8 mouse cellular contexts compared by ENCODE assay signal in genomic region chr7:98164999-98165528, GRCm38 (mm10). TPM values are rescaled to one million over a fixed set of nuclear protein-coding genes. Genes with fewer than 3 reads are reported as not detected.
DNase-seq lines count a peak whose midpoint lies in the region; ATAC-seq and TF ChIP-seq lines count a peak whose summit lies in the region.

No protein-coding gene starts in this region.

- H3K27ac ChIP-seq in layer of hippocampus, adult 2 months, result peak overlapping the region; percentile 65
- peak overlapping the region; percentile 52 for H3K27ac ChIP-seq in embryonic facial prominence, embryonic 15.5 days (replicated peaks)
- peak overlapping the region; percentile 37; the same call in 1 of the 2 replicates for H3K27ac ChIP-seq in neural tube, embryonic 12.5 days

- H3K9ac ChIP-seq in embryonic facial prominence, embryonic 15.5 days, result no peak overlapping the region; the same call in 1 of the 2 replicates
- peak overlapping the region; percentile 48; the same call in 1 of the 2 replicates for H3K9ac ChIP-seq in neural tube, embryonic 12.5 days

- no peaks in the 10 kb centered on the region for H3K27me3 ChIP-seq in embryonic facial prominence, embryonic 15.5 days
- H3K27me3 ChIP-seq in neural tube, embryonic 12.5 days (replicated peaks), result no peaks in the 10 kb centered on the region

- H3K9me3 ChIP-seq in embryonic facial prominence, embryonic 15.5 days (replicated peaks), result no peaks in the 10 kb centered on the region
- H3K9me3 ChIP-seq in neural tube, embryonic 12.5 days, result no peaks in the 10 kb centered on the region

- peaks cover 34% of the 10 kb centered on the region for H3K4me1 ChIP-seq in embryonic facial prominence, embryonic 15.5 days
- H3K4me1 ChIP-seq in neural tube, embryonic 12.5 days, result peaks cover 24% of the 10 kb centered on the region

- 54% methylated on average over 10 of the region's 10 CpGs for WGBS in embryonic facial prominence, embryonic 15.5 days
- 48% methylated on average over 10 of the region's 10 CpGs for WGBS in neural tube, embryonic 12.5 days

- peak; percentile 55; the same call in 1 of the 2 replicates for ATAC-seq in embryonic facial prominence, embryonic 15.5 days (ENCODE audit: insufficient number of reproducible peaks, low FRiP score, low TSS enrichment, low read depth)
- peak; percentile 76 for ATAC-seq in inflammation-experienced regulatory T-cells, adult 6 months
- peak; percentile 42; the same call in 1 of the 2 replicates for ATAC-seq in neural tube, embryonic 12.5 days (ENCODE audit: low FRiP score, low read depth)

- no peak for TF ChIP-seq CTCF in layer of hippocampus, adult 2 months (conservative IDR thresholded peaks at IDR 0.05)

- 0 out of 2 replicates have a peak, but pooled peaks cover 4% of the 10 kb centered on the region for H3K36me3 ChIP-seq in embryonic facial prominence, embryonic 15.5 days
- peaks cover 6% of the 10 kb centered on the region; the same call in 1 of the 2 replicates for H3K36me3 ChIP-seq in neural tube, embryonic 12.5 days

- no peak for DNase-seq in layer of hippocampus, adult 2 months (ENCODE audit: low spot score in 2 of 2)
- DNase-seq in layer of hippocampus, adult 9-10 months (ENCODE audit: low spot score), result no peak
- peak; percentile 68 to 76 for DNase-seq in lung, adult 18-20 months
- no peak for DNase-seq in right cerebral cortex, adult 2 months (ENCODE audit: low spot score in 2 of 2)
- no peak for DNase-seq in adrenal gland, postnatal 14 days

- H3K4me2 ChIP-seq in embryonic facial prominence, embryonic 15.5 days (replicated peaks), result no peak overlapping the region
- H3K4me2 ChIP-seq in neural tube, embryonic 12.5 days (replicated peaks), result peak overlapping the region; percentile 25; the same call in 1 of the 2 replicates

- no peak overlapping the region for H3K4me3 ChIP-seq in layer of hippocampus, adult 2 months
- no peak overlapping the region for H3K4me3 ChIP-seq in embryonic facial prominence, embryonic 15.5 days (replicated peaks)
- H3K4me3 ChIP-seq in neural tube, embryonic 12.5 days, result no peak overlapping the region

RNA-seq across cellular contexts. Expression of gene Capn5, which starts 13.0 kb away (rescaled TPM):
- 10 to 100 TPM; 42.3 to 45.0 TPM for total RNA-seq in layer of hippocampus, adult 2 months (2021)
- polyA plus RNA-seq in embryonic facial prominence, embryonic 15.5 days (2015; fragmentation: Nextera tagmentation; extraction: Ambion mirVana), result 9.2 and 11.2 TPM in 2 replicates
- polyA plus RNA-seq in inflammation-experienced regulatory T-cells, adult 6 months (2017; shearing (Covaris generic)), result 1 to 10 TPM in 2 of 3 experiments, under 1 TPM in 1; 0.77 to 3.2 (median 2.4) TPM
- 13.9 and 16.0 TPM in 2 replicates for polyA plus RNA-seq in neural tube, embryonic 12.5 days (2016; fragmentation: Nextera tagmentation; extraction: Ambion mirVana)
- total RNA-seq in adrenal gland, postnatal 14 days (2021), result 6.2 and 9.8 TPM in 2 replicates

RNA-seq across cellular contexts. Expression of gene Omp, which starts 19.8 kb away (rescaled TPM):
- total RNA-seq in layer of hippocampus, adult 2 months (2021), result 1 to 10 TPM in 1 of 2 experiments, under 1 TPM in 1; 0.96 to 1.3 TPM
- polyA plus RNA-seq in embryonic facial prominence, embryonic 15.5 days (2015; fragmentation: Nextera tagmentation; extraction: Ambion mirVana), result 7.3 and 10.7 TPM in 2 replicates
- not detected for polyA plus RNA-seq in inflammation-experienced regulatory T-cells, adult 6 months (2017; shearing (Covaris generic))
- 0.45 and 0.68 TPM in 2 replicates for polyA plus RNA-seq in neural tube, embryonic 12.5 days (2016; fragmentation: Nextera tagmentation; extraction: Ambion mirVana)
- 2.1 and 2.4 TPM in 2 replicates for total RNA-seq in adrenal gland, postnatal 14 days (2021)

RNA-seq across cellular contexts. Expression of gene B3gnt6, which starts 34.2 kb away (rescaled TPM):
- total RNA-seq in layer of hippocampus, adult 2 months (2021), result under 1 TPM; 0.34 to 0.36 TPM
- not detected in 2 replicates for polyA plus RNA-seq in embryonic facial prominence, embryonic 15.5 days (2015; fragmentation: Nextera tagmentation; extraction: Ambion mirVana)
- under 1 TPM in 1 of 3 experiments, not detected in 2; 0.13 TPM for polyA plus RNA-seq in inflammation-experienced regulatory T-cells, adult 6 months (2017; shearing (Covaris generic))
- polyA plus RNA-seq in neural tube, embryonic 12.5 days (2016; fragmentation: Nextera tagmentation; extraction: Ambion mirVana), result 0.08 and 0.18 TPM in 2 replicates
- 5.6 and 8.5 TPM in 2 replicates for total RNA-seq in adrenal gland, postnatal 14 days (2021)

RNA-seq across cellular contexts. Expression of gene Myo7a, which starts 45.7 kb away (rescaled TPM):
- total RNA-seq in layer of hippocampus, adult 2 months (2021), result 10 to 100 TPM; 10.5 to 10.8 TPM
- polyA plus RNA-seq in embryonic facial prominence, embryonic 15.5 days (2015; fragmentation: Nextera tagmentation; extraction: Ambion mirVana), result 7.2 and 9.8 TPM in 2 replicates
- polyA plus RNA-seq in inflammation-experienced regulatory T-cells, adult 6 months (2017; shearing (Covaris generic)), result 1 to 10 TPM; 1.4 to 2.1 (median 1.7) TPM
- 15.1 and 15.8 TPM in 2 replicates for polyA plus RNA-seq in neural tube, embryonic 12.5 days (2016; fragmentation: Nextera tagmentation; extraction: Ambion mirVana)
- 58.6 and 86.2 TPM in 2 replicates for total RNA-seq in adrenal gland, postnatal 14 days (2021)

Comparison
In these comparisons a context has a peak if more than half of its experiments do, and no peak if none do; other contexts are left out.
1. DNase-seq: peak in lung, adult 18-20 months (2 of 2); none in layer of hippocampus, adult 2 months (0 of 2), layer of hippocampus, adult 9-10 months (single experiment), right cerebral cortex, adult 2 months (0 of 2) and adrenal gland, postnatal 14 days (single experiment).
2. Peak in every context shown above with its lines, with median percentiles within 50 percentile points of each other: H3K27ac ChIP-seq and ATAC-seq.